Mouse (Mus musculus) heart, embryonic 16.5 days (tissue): ENCODE data around the gene H3f3a. TPM values are rescaled to one million over a fixed set of nuclear protein-coding genes. Genes with fewer than 3 reads are reported as not detected.

Source experiments
- ATAC-seq: fragments of 200-750 bp; cut with Nextera tagmentation; replicated peaks from 2 replicates; pipeline ENCODE4 v1.8.0; 2017; ENCODE audit warnings: moderate number of reproducible peaks; ENCODE audit not compliant: insufficient read depth, low FRiP score; ENCODE audit errors: extremely low read depth
- H3K27ac ChIP-seq: fragments of 300-500 bp; sonication (generic); 2 replicates; pipeline ENCODE4 v1.5.1; 2014; ENCODE audit warnings: mild to moderate bottlenecking, low read length, control low read depth, moderate library complexity
- H3K27me3 ChIP-seq: fragments of 300-500 bp; sonication (generic); 2 replicates; pipeline ENCODE4 v1.6.1; 2014; ENCODE audit warnings: low read length, mixed read lengths; ENCODE audit not compliant: control insufficient read depth, insufficient read depth
- H3K36me3 ChIP-seq: fragments of 300-500 bp; sonication (generic); 2 replicates; pipeline ENCODE4 v1.6.1; 2014; ENCODE audit not compliant: control insufficient read depth, insufficient read depth
- H3K4me1 ChIP-seq: fragments of 300-500 bp; sonication (generic); 2 replicates; pipeline ENCODE4 v1.6.1; 2014; ENCODE audit warnings: low read length, mixed read lengths; ENCODE audit not compliant: control insufficient read depth, insufficient read depth
- H3K4me2 ChIP-seq: fragments of 300-500 bp; sonication (generic); 2 replicates; pipeline ENCODE4 v1.6.1; 2014; ENCODE audit warnings: low read depth, mild to moderate bottlenecking, control low read depth, low read length
- H3K4me3 ChIP-seq: fragments of 300-500 bp; sonication (generic); 2 replicates; pipeline ENCODE4 v1.5.1; 2014; ENCODE audit warnings: mild to moderate bottlenecking, control low read depth, low read length
- H3K9ac ChIP-seq: fragments of 300-500 bp; sonication (generic); 2 replicates; pipeline ENCODE4 v1.6.1; 2014; ENCODE audit warnings: low read length, control low read depth
- H3K9me3 ChIP-seq: fragments of 300-500 bp; sonication (generic); replicated peaks from 2 replicates; pipeline ENCODE4 v1.6.1; 2016; ENCODE audit warnings: low read length; ENCODE audit not compliant: control insufficient read depth
- WGBS: fragments of 180-500 bp; shearing (Covaris S2); extraction: QIAGEN DNeasy Blood & Tissue Kit; methylation state at CpG from one replicate; pipeline ENCODE4 v1.1.7; 2014; 5-methylcytosine and 5-hydroxymethylcytosine counted together
- polyA plus RNA-seq: library from polyadenylated mRNA; unstranded; fragments of >200 nt; fragmentation: Nextera tagmentation; extraction: Ambion mirVana; gene quantifications from 2 replicates; pipeline ENCODE4 v1.2.1, GENCODE M21; 2015

Gene H3f3a
- polyA plus RNA-seq, 1 experiment from 2014 or later = 1,475 TPM

DNA sequence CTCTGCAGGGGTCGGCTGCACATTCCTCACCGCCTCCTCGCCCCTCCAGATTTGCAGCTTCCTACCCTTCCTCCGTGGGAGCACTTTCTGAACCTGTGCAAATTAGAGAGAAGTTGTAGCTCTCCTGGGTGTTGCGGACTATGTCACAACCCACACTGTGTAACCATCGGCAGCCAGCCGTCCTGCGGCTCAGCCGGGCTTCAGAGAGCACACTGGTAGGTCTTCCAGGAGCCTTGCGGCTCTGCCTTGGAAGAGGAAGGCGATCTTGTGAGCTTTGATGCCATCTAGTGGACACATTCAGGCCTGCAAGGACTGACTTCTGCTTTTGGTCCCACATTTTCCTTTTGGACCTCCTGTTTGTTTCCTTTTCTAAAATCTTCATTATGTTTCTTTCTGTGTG, 49.9 kb downstream of the H3f3a start:
- peak overlapping the region; percentile 72 for H3K9ac ChIP-seq
- H3K36me3 ChIP-seq = no peaks in the 10 kb centered on the region
- H3K4me2 ChIP-seq = peak overlapping the region; percentile 93
- peaks cover 8% of the 10 kb centered on the region; the same call in 1 of the 2 replicates for H3K4me1 ChIP-seq
- peak; percentile 69 for ATAC-seq
- no peak overlapping the region for H3K27ac ChIP-seq
- H3K27me3 ChIP-seq = no peaks in the 10 kb centered on the region
- peak overlapping the region; percentile 52 for H3K4me3 ChIP-seq
- WGBS = 0% methylated on average over 11 of the region's 11 CpGs
- no peaks in the 10 kb centered on the region for H3K9me3 ChIP-seq

DNA sequence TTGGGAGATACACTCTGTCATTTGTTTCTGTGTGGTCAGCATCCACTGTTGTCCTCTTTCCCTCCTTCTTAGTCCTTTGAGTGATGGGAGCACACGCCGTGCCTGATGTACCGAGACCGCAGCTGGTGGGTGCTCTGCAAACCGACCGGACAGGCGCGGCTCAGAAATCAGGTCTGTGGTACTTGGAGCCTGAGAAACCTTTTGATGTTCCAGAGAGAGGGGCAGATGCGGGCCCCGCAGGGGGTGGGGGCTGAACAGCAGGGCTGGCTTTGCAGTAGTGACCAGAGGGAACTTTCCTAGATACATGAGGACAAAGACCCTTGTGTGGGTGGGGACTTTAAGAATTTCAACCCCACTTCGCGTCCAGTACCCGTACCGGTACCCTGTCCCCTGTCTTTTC, 50.4 kb downstream of the H3f3a start:
- Histone ChIP-seq H3K9ac (peak overlapping the region; percentile 72), H3K36me3 (no peaks in the 10 kb centered on the region), H3K4me3 (peak overlapping the region; percentile 52), H3K27me3 (no peaks in the 10 kb centered on the region), H3K9me3 (no peaks in the 10 kb centered on the region), H3K4me1 (peaks cover 8% of the 10 kb centered on the region; the same call in 1 of the 2 replicates), H3K27ac (no peak overlapping the region), H3K4me2 (peak overlapping the region; percentile 93)
- WGBS = 6% methylated on average over 14 of the region's 14 CpGs
- no peak for ATAC-seq

DNA sequence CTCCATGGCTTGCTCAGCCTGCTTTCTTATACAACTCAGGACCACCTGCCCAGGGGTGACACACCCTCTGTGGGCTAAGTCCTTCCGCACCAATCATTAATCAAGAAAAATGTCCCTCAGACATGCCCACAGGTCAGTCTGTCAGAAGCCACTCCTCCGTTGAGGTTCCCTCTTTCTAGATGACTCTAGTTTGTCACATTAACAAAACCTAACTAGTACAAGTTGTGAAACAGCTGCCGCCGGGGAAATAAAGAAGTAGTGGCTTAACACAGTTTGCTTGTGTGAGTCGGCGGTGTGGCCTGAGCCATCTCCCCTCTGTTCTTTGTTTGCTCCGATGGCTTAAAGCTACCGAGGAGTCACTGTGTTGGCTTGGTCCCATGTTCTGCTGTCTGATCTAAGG, 51.1 kb downstream of the H3f3a start:
- WGBS = 72% methylated on average over 8 of the region's 8 CpGs
- Histone ChIP-seq H3K9ac (no peak overlapping the region), H3K4me1 (peaks cover 4% of the 10 kb centered on the region; the same call in 1 of the 2 replicates), H3K27me3 (no peaks in the 10 kb centered on the region), H3K9me3 (no peaks in the 10 kb centered on the region), H3K36me3 (no peaks in the 10 kb centered on the region), H3K4me3 (no peak overlapping the region), H3K4me2 (no peak overlapping the region), H3K27ac (no peak overlapping the region)
- ATAC-seq = no peak

DNA sequence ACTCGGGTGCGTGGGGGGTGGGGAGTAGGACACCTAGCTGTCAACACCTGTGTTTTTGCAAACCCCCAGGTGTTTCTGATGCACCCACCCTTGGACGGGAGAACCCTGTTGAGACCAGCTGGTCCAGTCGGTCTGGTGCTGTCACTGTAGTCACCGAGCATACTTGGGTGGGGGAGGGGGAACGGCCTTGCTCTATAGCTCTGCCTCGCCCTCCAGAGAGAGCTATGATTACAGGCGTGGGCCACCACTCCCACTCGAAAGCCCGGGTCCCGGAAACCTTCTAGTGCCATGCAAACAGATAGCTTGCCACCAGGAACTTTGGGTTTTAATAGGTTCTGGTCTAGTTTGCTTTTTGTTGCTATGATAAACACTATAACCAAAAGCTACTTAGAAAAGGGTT, 51.6 kb downstream of the H3f3a start:
- H3K4me2 ChIP-seq = no peak overlapping the region
- no peaks in the 10 kb centered on the region for H3K27me3 ChIP-seq
- H3K4me3 ChIP-seq = no peak overlapping the region
- no peak overlapping the region for H3K9ac ChIP-seq
- H3K9me3 ChIP-seq = no peaks in the 10 kb centered on the region
- WGBS = 71% methylated on average over 11 of the region's 11 CpGs
- H3K27ac ChIP-seq = no peak overlapping the region
- no peaks in the 10 kb centered on the region for H3K36me3 ChIP-seq
- H3K4me1 ChIP-seq = peaks cover 3% of the 10 kb centered on the region; the same call in 1 of the 2 replicates
- ATAC-seq = no peak

DNA sequence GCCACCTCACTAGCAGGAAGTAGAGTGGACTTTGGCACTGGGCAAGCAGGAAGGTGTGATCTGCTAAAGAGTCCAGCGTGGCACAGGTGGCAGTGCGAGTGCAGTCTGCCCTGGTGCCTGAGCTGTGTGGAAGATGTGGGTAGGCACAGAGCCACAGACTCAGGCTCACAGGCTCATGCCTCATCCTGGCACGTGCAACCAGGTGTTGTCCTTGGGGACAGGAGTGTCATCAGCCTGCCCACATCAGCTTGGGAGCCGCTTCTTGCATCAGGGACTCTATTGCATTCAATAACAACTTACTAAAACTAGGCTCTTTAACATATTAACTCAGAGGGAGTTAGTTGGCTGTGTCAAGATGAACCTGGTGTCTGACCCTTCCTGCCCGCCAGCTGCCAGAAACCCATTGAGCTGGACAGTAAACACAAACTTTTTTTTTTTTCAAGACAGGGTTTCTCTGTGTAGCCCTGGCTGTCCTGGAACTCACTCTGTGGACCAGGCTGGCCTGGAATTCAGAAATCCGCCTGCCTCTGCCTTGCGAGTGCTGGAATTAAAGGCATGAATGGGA, 55.7 kb downstream of the H3f3a start:
- Histone ChIP-seq H3K36me3 (peaks cover 9% of the 10 kb centered on the region), H3K27me3 (no peaks in the 10 kb centered on the region), H3K4me2 (no peak overlapping the region), H3K27ac (no peak overlapping the region), H3K9me3 (no peaks in the 10 kb centered on the region), H3K4me3 (no peak overlapping the region), H3K9ac (no peak overlapping the region), H3K4me1 (no peaks in the 10 kb centered on the region; the same call in 1 of the 2 replicates)
- 84% methylated on average over 7 of the region's 7 CpGs for WGBS
- ATAC-seq = no peak

DNA sequence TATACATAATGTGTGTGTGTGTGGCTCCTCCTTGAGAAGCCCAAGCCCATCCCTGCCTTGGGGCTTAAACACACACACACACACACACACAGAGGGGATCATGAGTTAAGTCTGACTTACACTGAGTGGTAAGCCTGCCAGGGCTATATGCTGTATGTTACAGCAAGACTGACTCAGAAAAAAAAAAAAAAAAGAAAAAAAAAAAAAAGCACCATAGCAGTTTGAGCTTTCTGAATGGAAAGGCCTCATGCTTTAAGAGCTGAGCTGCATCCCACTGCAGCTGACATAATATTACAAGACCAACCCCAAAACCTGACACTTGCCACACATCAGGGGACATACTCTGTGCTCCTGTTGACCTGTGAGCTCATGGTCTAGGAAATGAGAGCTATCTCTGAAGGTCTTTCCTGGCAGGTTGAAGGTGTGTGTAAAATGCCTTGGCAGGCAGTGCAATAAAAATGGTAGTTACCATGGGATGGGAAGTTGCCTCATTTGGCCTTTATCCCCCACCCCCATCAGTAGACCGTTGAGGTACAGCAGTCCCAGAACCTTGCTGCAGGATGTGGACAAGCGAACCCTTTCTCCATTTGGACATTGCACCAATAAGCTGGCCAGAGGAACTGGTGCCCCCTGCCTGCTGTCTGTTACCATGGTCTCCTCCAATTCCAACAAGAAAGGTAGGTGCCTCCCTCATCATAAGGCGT, 56.3 kb downstream of the H3f3a start:
- Histone ChIP-seq H3K4me3 (no peak overlapping the region), H3K9me3 (no peaks in the 10 kb centered on the region), H3K9ac (no peak overlapping the region), H3K36me3 (peaks cover 15% of the 10 kb centered on the region), H3K27me3 (no peaks in the 10 kb centered on the region), H3K4me2 (no peak overlapping the region), H3K4me1 (no peaks in the 10 kb centered on the region), H3K27ac (no peak overlapping the region)
- WGBS = 80% methylated on average over 3 of the region's 3 CpGs
- no peak for ATAC-seq

DNA sequence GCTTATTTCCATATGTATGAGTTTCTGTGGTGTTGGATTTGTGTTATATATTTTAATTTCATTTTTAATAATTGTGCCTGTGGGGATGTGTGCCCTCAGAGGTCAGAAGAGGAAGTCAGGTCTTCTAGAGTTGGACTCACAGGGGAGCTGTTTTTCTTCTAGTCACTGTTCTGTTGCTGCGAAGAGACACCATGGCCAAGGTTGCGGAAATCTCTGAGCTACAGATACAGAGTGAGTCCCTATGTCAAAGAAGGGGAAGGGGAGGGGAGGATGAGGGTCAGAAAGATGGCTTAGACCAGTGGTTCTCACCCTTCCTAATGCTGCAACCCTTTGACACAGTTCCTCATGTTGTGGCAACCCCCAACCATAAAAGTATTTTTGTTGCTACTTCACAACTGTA, 57.0 kb downstream of the H3f3a start:
- no peaks in the 10 kb centered on the region for H3K27me3 ChIP-seq
- H3K9me3 ChIP-seq = no peaks in the 10 kb centered on the region
- no peaks in the 10 kb centered on the region for H3K4me1 ChIP-seq
- H3K4me3 ChIP-seq = no peak overlapping the region
- 94% methylated on average over 2 of the region's 2 CpGs for WGBS
- ATAC-seq = no peak
- H3K36me3 ChIP-seq = peaks cover 21% of the 10 kb centered on the region
- no peak overlapping the region for H3K4me2 ChIP-seq
- no peak overlapping the region for H3K27ac ChIP-seq
- no peak overlapping the region for H3K9ac ChIP-seq

DNA sequence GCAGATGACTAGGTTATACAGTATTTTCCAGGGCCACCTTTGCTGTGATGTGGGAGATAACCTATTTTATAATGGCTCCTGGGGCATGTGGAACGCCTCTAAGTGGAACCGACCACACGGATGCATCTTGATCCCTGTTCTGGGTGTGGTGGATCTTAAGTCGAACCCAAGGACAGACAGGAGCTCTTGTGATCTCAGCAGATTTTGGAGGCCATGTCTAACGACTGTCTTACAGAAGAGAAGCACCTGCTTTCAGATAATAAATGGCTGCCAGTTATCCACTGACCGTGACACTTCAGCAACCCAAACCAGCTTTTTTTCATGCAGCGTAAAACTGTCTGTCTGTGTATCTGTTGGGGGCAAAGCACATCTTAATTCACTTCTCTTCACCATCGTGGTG, 59.4 kb downstream of the H3f3a start:
- Histone ChIP-seq H3K4me2 (no peak overlapping the region), H3K4me3 (no peak overlapping the region), H3K27me3 (no peaks in the 10 kb centered on the region), H3K4me1 (no peaks in the 10 kb centered on the region), H3K9me3 (no peaks in the 10 kb centered on the region), H3K9ac (no peak overlapping the region), H3K27ac (no peak overlapping the region), H3K36me3 (peaks cover 23% of the 10 kb centered on the region)
- no peak for ATAC-seq
- 85% methylated on average over 8 of the region's 8 CpGs for WGBS

DNA sequence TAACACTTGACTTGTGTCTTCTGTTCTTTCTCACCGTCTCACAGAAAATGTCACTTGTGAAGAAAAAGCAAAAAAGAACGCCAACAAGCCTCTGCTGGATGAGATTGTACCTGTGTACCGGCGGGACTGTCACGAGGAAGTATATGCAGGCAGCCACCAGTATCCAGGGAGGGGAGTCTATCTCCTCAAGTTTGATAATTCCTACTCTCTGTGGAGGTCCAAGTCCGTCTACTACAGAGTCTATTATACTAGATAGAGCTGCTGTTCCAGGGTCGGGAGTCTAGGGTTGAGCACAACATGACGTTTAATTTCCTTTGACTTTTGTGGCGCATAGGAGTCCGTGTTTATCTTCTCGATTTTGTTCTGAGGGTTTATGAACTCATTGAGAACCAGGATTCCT, 61.6 kb downstream of the H3f3a start:
- Histone ChIP-seq H3K9me3 (no peaks in the 10 kb centered on the region), H3K36me3 (peaks cover 37% of the 10 kb centered on the region), H3K9ac (no peak overlapping the region), H3K27ac (no peak overlapping the region), H3K4me1 (no peaks in the 10 kb centered on the region), H3K4me2 (no peak overlapping the region), H3K4me3 (no peak overlapping the region), H3K27me3 (no peaks in the 10 kb centered on the region)
- ATAC-seq = no peak
- 90% methylated on average over 11 of the region's 11 CpGs for WGBS
